Mouse (Mus musculus) bone marrow macrophage, adult 2 months (primary cell): Measurements from ENCODE around the gene Ppp1cc. TPM values are rescaled to one million over a fixed set of nuclear protein-coding genes. Genes with fewer than 3 reads are reported as not detected.
A peak's percentile ranks its signal among the peaks of the same experiment; 100 is the strongest.

Source experiments
- H3K27ac ChIP-seq: 2 replicates; pipeline ENCODE4 v1.5.1; 2012; ENCODE audit warnings: low read depth, low read length; ENCODE audit not compliant: insufficient read depth
- H3K4me1 ChIP-seq: 2 replicates; pipeline ENCODE4 v1.6.1; 2012; ENCODE audit warnings: low read length; ENCODE audit not compliant: control insufficient read depth, insufficient read depth
- H3K4me3 ChIP-seq: 2 replicates; pipeline ENCODE4 v1.5.1; 2012; ENCODE audit warnings: mild to moderate bottlenecking, low read length, moderate library complexity; ENCODE audit not compliant: insufficient read depth
- CTCF ChIP-seq: IDR thresholded peaks from 2 replicates; pipeline ENCODE4 v1.5.1; 2012; ENCODE audit warnings: low read depth, mild to moderate bottlenecking, low read length, moderate library complexity
- POLR2A ChIP-seq: IDR thresholded peaks from 2 replicates; pipeline ENCODE4 v1.6.1; 2012; ENCODE audit warnings: mild to moderate bottlenecking, low read depth, low read length, borderline replicate concordance
- polyA plus RNA-seq: library from polyadenylated mRNA; stranded (reverse); fragments of >200 nt; gene quantifications from 2 replicates; pipeline ENCODE4 v1.2.4, GENCODE M21; 2012; ENCODE audit not compliant: missing spikeins, insufficient read depth, insufficient read length

Gene Ppp1cc
- polyA plus RNA-seq, 1 experiment, result 308 TPM

DNA sequence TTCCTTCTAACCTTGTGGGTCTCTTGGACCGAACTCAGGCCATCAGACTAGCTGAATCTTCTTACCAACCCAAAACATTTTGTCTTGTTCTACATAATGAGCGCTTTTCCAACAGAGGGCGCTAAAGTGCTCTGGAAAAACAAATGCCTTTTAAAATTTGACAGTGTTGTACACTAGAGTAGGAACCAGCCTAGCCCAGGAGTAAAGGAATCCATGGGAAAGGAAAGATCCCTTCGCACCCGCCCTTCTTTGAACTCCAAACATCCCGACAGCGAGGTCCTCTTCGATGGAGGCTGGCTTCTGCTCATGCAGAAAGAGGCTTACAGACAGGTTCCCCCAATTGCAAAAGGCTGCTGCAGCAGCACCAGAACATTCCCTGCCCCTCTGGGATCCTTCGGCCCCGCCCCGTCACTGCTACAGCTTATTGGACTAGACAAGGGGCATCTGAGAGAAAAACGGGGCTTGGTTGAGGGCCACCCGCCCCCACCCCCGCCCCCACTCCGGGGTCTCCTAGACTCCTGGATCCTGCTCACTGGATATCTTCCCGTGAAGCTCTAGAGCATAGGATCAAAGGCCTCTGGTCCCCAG lies 28.9 kb upstream of the Ppp1cc start:
- TF ChIP-seq POLR2A, result no peak
- TF ChIP-seq CTCF, result no peak; the same call in 1 of the 2 replicates
- Histone ChIP-seq H3K4me1 (peaks cover 18% of the 10 kb centered on the region), H3K4me3 (no peak overlapping the region), H3K27ac (no peak overlapping the region)

DNA sequence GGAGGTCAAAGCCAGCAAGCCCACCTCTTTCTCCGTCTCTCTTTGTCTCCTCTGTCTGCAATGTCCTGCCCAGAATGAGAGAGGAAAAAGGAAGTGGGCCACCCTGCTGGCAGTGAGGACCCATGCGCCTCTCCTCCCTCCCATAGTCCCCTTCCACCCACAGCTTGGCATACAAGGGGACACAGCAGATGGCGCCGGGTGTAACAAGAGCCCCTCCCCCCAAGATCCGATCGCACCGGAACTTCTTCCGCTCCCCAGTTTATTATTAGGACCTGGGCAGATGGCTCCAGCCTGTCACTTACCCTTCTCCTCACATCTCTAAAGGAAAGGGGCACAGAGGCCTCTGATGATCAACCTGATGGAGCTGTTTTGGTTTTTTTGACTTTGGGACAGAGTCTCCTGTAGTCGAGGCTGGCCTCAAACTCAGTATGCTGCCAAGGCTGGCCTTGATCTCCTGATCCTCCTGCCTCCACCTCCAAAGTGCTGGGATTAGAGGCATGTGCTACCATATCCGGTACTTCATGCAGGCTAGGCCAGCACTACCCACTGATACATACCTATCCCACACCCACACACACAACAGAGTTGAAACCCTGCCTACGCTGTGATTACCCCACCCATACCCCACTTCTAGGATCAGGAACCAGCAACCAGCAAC lies 27.6 kb upstream of the Ppp1cc start:
- TF ChIP-seq CTCF (no peak), POLR2A (no peak)
- no peak overlapping the region for H3K27ac ChIP-seq
- peaks cover 17% of the 10 kb centered on the region for H3K4me1 ChIP-seq
- no peak overlapping the region for H3K4me3 ChIP-seq

DNA sequence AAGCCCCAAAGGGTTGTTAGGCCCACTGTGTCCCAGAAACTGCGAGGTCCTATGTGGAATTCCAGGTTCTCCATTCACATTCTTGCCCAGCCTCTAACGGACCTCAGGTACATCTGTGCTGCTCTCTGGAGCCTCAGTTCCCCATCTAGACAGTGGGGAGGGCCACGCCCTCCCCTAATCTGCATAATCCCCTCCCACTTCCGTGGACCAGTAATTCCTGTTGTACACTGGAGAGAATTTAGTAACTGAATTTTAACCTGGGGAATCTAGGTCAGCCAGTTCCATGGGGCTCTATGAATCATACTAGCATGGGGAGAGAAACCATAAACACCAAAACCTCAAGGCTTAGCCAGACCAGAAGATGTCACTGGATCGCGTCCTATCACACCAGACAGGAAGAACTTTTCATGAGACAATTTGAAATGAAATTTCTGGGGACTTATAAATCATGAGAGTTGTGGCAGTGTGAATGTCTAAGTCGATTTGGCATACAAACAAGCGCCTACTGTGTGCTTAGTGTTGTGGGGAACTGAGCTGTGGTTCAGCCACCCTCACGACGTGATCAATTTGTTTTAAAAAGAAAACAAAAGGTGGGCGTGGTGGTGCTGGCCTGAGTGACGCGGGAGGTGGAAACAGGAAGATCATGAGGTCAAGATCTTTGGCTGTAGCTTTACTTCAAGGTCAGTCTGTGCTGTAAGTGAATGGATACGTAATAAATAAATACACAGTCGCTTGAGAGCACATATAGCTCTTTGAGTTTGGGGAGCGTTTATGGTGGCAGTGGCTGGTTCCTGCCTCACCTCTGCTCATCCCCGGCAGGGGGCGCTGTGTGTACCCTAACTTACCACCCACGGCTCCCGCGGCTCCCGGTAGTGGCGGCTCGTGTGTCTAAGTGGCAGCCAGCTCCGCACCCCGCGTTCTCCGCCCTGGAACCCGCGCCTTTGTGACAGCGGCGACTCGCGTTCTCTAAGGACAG lies 26.7 kb upstream of the Ppp1cc start:
- Histone ChIP-seq H3K4me3 (peak overlapping the region; percentile 56), H3K27ac (peak overlapping the region; percentile 32), H3K4me1 (peaks cover 24% of the 10 kb centered on the region)
- peak; percentile 88 for TF ChIP-seq CTCF
- TF ChIP-seq POLR2A, result no peak

DNA sequence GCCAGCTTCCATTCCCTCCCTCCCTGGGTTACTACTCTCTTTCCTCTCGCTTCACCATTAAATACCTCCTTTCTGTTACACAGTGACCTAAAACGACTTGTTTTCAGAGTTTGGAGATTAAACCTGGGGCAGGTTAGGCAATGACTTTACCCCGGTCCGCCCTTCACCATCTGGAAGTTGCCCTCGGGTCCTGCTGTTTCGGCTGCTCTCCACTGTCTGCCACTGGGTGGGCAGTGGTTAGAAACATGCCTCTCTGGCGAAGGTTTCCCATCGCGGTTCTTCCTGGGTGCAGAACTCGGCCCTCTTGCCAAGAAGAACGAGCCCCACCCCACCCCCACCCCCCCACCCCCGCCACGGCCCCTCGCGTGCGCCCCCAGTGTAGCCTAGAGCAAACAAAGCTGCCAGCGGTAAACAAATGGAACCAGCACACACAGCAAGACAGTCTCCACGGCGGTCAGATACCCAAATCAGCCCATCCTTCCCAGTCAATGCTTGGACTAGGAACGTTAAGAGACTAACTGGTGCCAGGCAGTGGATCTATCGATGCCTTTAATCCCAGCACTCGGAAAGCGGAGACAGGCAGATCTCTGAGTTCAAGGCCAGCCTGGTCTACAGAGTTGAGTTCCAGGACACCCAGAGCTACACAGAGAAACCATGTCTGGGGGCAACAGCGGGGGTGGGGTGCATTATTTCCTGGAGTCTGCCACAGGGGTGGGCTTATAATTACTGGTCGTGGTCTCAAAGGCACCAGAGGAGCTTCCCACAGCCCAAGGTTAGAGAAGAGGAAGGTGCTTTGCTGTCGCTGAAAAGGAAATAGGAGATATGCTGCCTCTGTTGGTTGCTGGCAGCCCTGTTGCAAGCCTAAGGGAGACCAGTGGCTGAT lies 25.7 kb upstream of the Ppp1cc start:
- peaks cover 24% of the 10 kb centered on the region for H3K4me1 ChIP-seq
- 0 out of 2 replicates have a peak overlapping the region, but pooled peaks have one; percentile 32 for H3K27ac ChIP-seq
- TF ChIP-seq POLR2A (no peak), CTCF (no peak)

DNA sequence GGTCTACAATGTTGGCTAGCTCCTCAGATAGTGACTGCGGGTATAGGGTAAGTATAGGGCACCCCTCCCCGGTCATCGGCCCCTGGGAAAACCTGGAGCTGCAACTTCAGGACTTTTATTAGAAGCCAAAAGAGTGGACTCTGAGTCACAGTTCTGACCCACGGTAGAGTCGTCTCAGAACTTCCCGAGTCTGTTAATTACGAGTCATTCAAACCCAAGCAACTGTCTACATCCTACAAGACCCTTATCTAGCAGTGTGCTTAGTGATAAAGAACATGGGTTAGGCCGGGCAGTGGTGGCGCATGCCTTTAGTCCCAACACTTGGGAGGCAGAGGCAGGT lies 25.1 kb upstream of the Ppp1cc start:
- TF ChIP-seq CTCF, result no peak
- no peak for TF ChIP-seq POLR2A
- Histone ChIP-seq H3K4me1 (peaks cover 24% of the 10 kb centered on the region), H3K4me3 (no peak overlapping the region)

More for the DNA sequence above, 25.7 kb upstream of the Ppp1cc start:
- H3K4me3 ChIP-seq, result peak overlapping the region; percentile 56

DNA sequence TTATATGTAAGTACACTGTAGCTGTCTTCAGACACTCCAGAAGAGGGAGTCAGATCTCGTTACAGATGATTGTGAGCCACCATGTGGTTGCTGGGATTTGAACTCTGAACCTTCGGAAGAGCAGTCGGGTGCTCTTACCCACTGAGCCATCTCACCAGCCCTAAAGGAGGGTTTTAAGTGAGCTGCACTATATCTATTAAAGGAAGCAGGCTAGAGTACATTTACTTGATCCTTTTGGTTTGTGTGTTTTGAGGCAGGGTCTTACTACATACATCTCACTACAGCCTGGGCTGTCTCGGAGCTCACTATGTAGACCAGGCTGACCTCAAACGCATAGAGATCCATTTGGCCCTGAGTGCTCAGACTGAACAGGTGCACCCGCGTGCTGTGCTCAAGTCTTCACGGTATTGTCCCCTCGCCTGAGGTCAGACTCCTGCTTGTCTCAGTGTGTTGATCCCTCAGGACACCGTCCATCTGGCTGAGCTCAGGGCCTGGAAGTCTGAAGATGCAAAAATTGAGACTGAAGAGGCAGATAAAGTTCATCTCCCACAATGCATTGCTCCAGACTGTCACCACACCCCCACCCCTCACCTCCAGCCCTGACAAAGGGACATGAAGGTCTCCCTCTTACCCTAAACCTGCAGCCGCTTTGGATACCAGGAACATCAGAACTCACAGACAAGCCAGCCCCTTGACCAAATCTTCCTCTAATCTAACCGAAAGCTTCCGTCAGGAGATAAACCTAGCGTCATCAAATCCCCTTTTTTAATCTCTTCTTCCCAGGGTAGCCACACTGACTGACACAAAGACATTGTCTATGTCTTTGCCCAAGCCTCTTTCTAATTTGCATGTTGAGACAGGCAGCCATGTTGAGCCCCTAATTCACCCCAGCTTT lies 23.4 kb upstream of the Ppp1cc start:
- H3K4me1 ChIP-seq, result peaks cover 24% of the 10 kb centered on the region
- H3K27ac ChIP-seq, result no peak overlapping the region
- no peak overlapping the region for H3K4me3 ChIP-seq
- TF ChIP-seq CTCF (no peak), POLR2A (no peak)

More for the DNA sequence above, 25.1 kb upstream of the Ppp1cc start:
- H3K27ac ChIP-seq, result no peak overlapping the region

DNA sequence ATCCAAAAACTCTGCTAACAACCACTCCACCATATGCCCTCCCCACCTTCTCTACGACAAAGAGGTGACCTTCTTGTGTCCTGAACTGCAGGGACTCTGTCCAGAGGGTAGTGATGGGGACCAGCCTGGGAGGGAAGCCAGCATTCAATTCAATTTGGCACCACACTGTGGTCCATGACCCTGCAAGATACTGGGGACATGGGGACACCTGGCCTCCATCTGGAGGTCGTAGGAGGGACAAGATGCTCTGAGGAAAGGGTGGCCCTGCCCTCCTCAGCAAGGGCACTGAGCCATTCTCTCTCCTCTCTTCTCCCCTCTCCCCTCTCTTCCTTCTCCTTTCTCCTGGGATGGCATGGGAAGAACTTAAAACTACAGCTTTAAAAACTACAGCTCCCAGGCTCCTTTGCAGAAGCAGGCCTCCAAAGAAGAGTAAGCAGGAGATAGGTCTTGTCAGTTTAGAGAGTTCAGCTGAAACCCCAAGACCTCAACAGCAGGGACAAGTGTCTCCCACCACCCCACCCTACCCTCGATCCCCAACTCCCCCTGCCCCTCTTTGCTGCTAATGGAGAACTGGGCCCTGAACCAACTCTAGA lies 22.7 kb upstream of the Ppp1cc start:
- no peak overlapping the region for H3K27ac ChIP-seq
- TF ChIP-seq POLR2A (no peak), CTCF (no peak)
- no peak overlapping the region for H3K4me3 ChIP-seq
- peaks cover 23% of the 10 kb centered on the region for H3K4me1 ChIP-seq
